Mouse (Mus musculus) lung, adult 18-20 months (tissue): Measurements from ENCODE around the gene Il10rb.

Experiments used
- DNase-seq, 2 experiments: peaks; one replicate each; pipeline ENCODE4 v3.0.0; 2022; ENCODE audit warnings: mixed read lengths in 2 of 2

Il10rb gene

GRCm38 (mm10) chr16:91405640-91406584 is at the start of gene Il10rb:
Gene Il10rb, plus strand, starts transcription at chr16:91406164.
- peak; percentile 85 to 86 for DNase-seq

GRCm38 (mm10) chr16:91356760-91357525 is 49.0 kb upstream of the Il10rb start:
- DNase-seq, result no peak

DNA sequence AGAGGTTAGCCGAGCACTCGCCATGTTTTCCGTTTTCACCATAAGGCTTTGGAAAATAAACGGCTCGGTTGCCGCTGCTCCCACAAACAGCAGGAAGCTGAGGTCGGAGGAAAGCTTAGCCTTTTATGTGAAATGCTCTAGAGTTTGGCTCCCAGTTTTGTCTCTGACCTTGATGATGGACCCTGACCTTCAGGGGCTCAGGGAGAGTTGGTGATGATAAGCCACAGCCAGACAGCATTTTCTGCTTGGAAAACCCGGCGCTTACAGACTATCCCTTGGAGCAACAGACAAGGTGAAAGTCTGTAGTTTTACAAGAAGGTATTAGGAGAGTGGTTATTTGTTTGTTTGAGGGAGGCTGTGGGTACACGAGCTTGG is 48.5 kb upstream of the Il10rb start:
- DNase-seq, result no peak

DNA sequence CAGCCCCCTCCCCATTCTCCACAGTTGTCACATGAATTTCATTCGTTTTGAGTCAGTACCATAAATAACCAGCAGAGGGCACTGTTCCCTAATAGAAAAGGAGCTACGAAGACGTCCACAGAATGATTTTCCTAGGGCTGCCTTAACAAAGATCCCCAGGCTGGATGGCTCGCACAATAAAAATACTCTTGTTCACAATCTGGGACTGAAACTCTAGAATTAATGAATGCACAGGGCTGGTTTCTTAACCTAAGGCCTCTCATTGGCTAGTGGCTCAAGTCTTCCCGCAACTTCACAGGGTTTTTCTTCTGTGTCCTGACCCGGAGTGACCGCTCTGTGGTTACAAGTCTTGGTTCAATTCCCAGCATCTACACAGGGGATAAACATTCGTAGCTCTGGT is 47.4 kb upstream of the Il10rb start:
- DNase-seq, result peak in 1 of 2 experiments; percentile 10

DNA sequence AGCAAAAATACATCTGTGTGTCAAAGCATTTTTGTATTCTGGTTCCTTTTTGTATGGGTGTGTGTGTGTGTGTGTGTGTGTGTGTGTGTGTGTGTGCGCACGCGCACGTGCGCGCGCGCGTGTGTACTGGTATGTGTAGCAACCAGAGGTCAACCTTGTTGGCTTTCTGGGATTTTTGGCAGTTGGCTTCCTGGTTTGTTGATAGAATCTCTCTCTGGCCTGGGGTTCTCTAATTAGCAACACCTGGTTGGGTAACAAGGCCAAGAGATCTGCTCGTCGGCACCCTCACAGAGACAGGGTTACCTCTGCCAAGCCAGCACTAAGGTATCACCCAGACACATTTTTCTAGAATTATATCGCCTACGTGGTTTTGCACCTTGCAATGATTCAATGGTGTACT is 46.4 kb upstream of the Il10rb start:
- DNase-seq, result peak in 1 of 2 experiments; percentile 2

DNA sequence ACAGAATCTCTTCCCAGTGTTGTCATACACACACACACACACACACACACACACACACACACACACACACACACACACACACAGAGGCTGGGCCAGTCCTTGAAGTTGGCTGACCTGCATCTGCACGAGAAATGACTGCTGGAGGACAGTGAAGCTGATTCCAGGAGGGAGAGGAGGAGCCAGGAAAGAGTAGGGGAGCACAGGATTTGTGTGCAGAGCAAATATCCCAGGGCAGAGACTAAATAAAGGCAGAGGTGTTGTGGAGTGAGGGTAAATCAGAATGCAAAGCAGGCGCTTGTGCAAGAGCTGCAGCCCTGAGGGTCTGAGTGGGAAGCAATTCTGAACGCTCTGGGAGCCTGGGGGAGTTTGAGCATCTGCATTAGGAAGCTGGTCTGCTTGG is 45.8 kb upstream of the Il10rb start:
- no peak for DNase-seq

- DNase-seq, result no peak
Measured at GRCm38 (mm10) chr16:91362006-91362405, 44.0 kb upstream of the Il10rb start.

- DNase-seq, result peak; percentile 83
Measured at GRCm38 (mm10) chr16:91362616-91363272, 43.2 kb upstream of the Il10rb start.

GRCm38 (mm10) chr16:91363483-91363882 is 42.5 kb upstream of the Il10rb start:
- DNase-seq, result peak; percentile 49 to 75

DNA sequence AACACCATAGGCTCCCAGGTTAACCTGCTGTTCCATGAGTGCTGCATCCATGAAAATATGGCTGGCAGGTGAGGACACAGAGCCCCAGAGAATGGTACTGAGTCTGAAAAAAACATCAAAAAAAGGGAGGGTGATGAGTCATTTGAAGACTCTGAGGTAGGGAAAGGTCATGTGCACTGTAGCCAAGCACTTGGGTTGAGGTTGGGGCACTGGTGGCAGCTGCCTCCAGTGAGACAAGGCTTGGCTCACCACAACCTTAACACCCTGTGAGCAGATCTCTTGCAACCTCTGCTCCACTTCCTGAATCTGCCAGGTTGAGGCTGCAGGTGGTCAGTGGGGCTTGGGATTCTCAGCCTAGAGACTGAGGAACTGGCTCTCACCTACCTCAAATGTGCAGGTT is 39.4 kb upstream of the Il10rb start:
- DNase-seq, result no peak

DNA sequence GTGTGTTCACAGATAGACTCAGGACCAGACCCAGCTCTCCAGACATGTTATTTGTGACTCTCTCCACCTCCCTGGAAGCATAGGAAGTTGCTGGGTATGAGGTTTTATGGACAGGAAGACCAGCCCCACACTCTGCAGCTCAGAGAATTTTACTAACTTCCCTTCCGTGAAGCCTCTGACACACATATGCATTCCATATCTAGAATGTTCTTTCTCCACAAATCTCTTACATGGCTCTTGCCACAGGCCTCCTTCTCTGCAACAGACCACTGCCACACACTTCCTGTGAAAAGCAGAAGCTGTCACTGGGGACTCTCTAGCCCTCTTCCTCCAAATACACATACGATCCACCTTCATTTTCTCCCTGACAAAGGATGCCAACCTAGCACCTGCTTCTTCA is 38.9 kb upstream of the Il10rb start:
- no peak for DNase-seq

GRCm38 (mm10) chr16:91372577-91373472 is 33.1 kb upstream of the Il10rb start, which contains the start of gene Ifnar2:
Gene Ifnar2, plus strand, starts transcription at chr16:91372783.
- DNase-seq, result peak; percentile 88 to 89

GRCm38 (mm10) chr16:91373473-91374252 is 32.3 kb upstream of the Il10rb start:
- no peak for DNase-seq

DNA sequence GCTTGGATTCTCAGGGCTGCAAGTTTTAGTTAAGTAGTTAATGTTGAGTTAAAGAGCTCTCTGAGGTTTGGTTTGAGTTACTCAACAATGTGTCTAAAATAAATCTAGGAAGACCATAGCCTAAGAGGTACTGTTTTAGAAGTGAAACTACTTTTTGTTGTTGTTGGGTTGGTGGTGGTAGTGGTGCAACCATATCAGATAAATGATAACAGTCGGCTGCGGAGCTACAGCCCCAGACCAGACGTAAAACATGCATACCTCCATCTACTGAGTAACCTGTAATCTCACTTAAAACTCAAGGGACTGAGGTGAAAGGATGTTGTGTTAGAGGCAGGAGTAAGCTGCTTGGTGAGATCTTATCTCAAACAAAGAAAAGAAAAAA is 31.7 kb upstream of the Il10rb start:
- no peak for DNase-seq

- no peak for DNase-seq
Measured at GRCm38 (mm10) chr16:91376701-91377100, 29.3 kb upstream of the Il10rb start.

DNA sequence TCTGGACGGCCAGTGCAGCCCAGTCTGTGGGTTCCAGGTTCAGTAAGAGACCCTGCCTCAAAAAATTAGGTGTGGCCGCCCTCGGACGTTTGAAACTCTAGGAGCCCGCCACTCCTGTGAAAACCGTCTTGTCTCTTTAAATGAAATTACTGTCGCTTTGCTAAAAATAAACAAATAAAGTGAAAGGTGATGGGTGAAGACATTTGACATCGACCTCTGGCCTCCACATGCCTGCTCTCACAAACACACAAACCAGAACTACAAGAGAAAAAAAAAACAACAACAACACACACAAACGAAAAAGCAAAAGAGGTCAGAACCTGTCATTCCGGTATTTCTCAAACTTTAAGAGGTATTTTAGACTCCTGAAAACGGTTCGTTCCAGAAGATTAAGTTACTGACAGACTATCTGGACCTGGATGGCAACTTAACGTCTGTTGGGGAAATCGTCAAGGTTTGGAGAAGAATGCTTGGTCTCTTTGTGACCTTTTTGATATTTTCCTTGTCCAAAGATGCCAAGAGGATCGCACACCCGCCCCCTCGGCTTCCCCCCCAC is 27.5 kb upstream of the Il10rb start:
- DNase-seq, result no peak

GRCm38 (mm10) chr16:91378991-91379390 is 27.0 kb upstream of the Il10rb start:
- no peak for DNase-seq

- DNase-seq, result no peak
Measured at GRCm38 (mm10) chr16:91379412-91379811, 26.6 kb upstream of the Il10rb start.

- DNase-seq, result no peak
Measured at GRCm38 (mm10) chr16:91380151-91380550, 25.8 kb upstream of the Il10rb start.

DNA sequence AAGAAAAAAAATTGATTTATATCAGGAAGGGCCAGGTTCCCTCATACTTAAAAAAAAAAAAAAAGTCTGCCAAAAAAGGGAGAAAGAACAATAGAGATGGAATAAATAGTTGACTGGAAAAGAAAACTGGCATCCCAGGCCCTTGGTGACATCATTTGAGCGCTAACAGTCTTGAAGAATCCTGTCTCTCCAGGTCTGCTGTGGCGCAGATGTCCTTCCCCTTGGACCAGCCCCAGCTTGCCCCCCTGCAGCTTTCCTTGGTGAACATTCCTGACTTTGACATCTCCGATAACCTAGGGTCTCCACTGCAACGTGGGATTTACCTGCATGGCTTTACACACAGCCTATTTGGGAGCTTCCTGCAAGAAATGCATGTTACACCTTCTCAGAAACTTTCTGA is 24.4 kb upstream of the Il10rb start:
- DNase-seq, result no peak

GRCm38 (mm10) chr16:91382261-91382790 is 23.6 kb upstream of the Il10rb start:
- DNase-seq, result no peak
